Mouse (Mus musculus) C2C12 (cell line): ENCODE measurements at regions not wholly inside any gene's neighbourhood (a gene's known extent, or its start where the extent isn't known, plus 50 kb on each side); places are given as distances from the start of the nearest gene placed in this dataset.

Source experiments
- CEBPB ChIP-seq: IDR thresholded peaks from one replicate; pipeline ENCODE4 v1.6.1; 2011; ENCODE audit warnings: low read depth, mild to moderate bottlenecking, control low read depth, moderate library complexity
- CTCF ChIP-seq: IDR thresholded peaks from one replicate; pipeline ENCODE4 v1.5.1; 2011; ENCODE audit not compliant: control insufficient read depth, insufficient read depth, insufficient read length
- MAX ChIP-seq: IDR thresholded peaks from one replicate; pipeline ENCODE4 v1.6.1; 2011; ENCODE audit warnings: mild to moderate bottlenecking, control low read depth
- MYOD1 ChIP-seq: IDR thresholded peaks from one replicate; pipeline ENCODE4 v1.6.1; 2011; ENCODE audit warnings: low read depth; ENCODE audit not compliant: control insufficient read depth, insufficient read length
- MYOG ChIP-seq: IDR thresholded peaks from one replicate; pipeline ENCODE4 v1.6.1; 2011; ENCODE audit not compliant: control insufficient read depth, insufficient read length; ENCODE audit errors: extremely low read depth
- USF1 ChIP-seq: IDR thresholded peaks from one replicate; pipeline ENCODE4 v1.6.1; 2011; ENCODE audit warnings: low read depth, mild to moderate bottlenecking, control low read depth, moderate library complexity

DNA sequence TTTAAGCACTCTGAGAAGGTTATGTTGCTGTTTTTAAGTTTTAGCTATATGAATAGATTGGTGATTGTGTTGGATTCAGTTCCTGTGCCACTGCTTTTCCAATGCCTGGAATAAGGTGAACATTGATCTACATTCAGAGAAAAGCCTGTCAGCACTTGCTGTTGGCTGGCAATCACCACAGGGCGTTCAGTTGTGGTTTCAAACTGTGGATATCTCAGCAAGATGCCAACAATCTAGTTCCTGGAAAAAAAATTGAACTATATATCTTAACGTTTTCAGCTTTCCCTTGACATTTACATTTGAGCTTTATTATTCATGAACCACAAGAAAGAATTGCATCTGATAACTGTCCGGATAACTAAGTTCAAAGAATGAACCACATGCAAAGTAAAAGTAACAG is 170.2 kb upstream of the Gm11146 start:
- no peak for TF ChIP-seq CTCF
- TF ChIP-seq MYOG = no peak
- no peak for TF ChIP-seq USF1
- TF ChIP-seq MAX = no peak
- no peak for TF ChIP-seq MYOD1
- no peak for TF ChIP-seq CEBPB
